In the genomic region with DNA sequence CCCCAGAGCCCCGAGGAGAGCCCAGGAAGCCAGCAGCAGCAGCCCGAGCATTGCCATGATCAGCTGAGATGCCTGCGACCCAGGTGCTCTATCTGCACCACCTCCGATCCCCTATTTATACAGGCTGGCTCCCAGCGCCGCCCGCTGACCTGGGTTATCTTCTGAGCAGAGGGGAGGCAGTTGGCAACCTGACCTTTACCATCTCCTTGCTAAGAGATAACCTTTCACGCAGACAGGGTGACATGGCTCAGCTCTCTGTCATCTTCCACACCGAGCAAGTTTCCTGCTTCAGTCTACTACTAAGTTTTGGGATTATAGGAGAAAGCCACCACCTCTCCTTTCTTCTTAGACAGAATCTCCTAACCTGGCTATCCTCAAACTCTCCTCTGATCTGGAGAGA, we compare ENCODE assay signal across 14 mouse cellular contexts. TPM values are rescaled to one million over a fixed set of nuclear protein-coding genes. Genes with fewer than 3 reads are reported as not detected.
DNase-seq lines count a peak whose midpoint lies in the region; ATAC-seq and TF ChIP-seq lines count a peak whose summit lies in the region.
"Had no signal": no experiment of that assay in that cellular context is flagged by ENCODE, and none has a peak within 500 bp of the region (broad histone marks: within the 10 kb centered on the region; RNA-seq: fewer than 3 reads in every experiment).

A gene (minus strand): TSS at position 101 of the 400 bp plus-strand sequence.

- no peak within 1 kb of the TSS for H3K27ac ChIP-seq in forebrain, embryonic 10.5 days
- no peak within 1 kb of the TSS for H3K27ac ChIP-seq in forebrain, embryonic 13.5 days
- no peak within 1 kb of the TSS for H3K27ac ChIP-seq in kidney, embryonic 15.5 days
- no peak within 1 kb of the TSS for H3K27ac ChIP-seq in kidney, adult 2 months (ENCODE audit: insufficient read depth, low read depth, low read length)

- 7% methylated on average over 9 of the region's 9 CpGs for WGBS in forebrain, embryonic 10.5 days
- 11% methylated on average over 9 of the region's 9 CpGs for WGBS in forebrain, embryonic 13.5 days
- 9% methylated on average over 9 of the region's 9 CpGs for WGBS in kidney, embryonic 15.5 days
- 41% methylated on average over 9 of the region's 9 CpGs for WGBS in kidney, adult 2 months

- H3K9me3 ChIP-seq in forebrain, embryonic 10.5 days, result peaks cover 3% of the 10 kb centered on the region; the same call in 1 of the 2 replicates
- H3K9me3 ChIP-seq in forebrain, embryonic 13.5 days (replicated peaks), result 0 out of 2 replicates have a peak, but pooled peaks cover 2% of the 10 kb centered on the region
- H3K9me3 ChIP-seq in kidney, embryonic 15.5 days (replicated peaks), result no peaks in the 10 kb centered on the region

- no peak within 1 kb of the TSS for H3K4me2 ChIP-seq in forebrain, embryonic 13.5 days
- peak within 1 kb of the TSS; percentile 49 for H3K4me2 ChIP-seq in kidney, embryonic 15.5 days

- no peak for TF ChIP-seq POLR2A in kidney, adult 2 months (IDR thresholded peaks at IDR 0.05; ENCODE audit: low read depth, low read length)

- no peak for TF ChIP-seq CTCF in kidney, adult 2 months (conservative IDR thresholded peaks at IDR 0.05; ENCODE audit: insufficient read depth, insufficient read length, low read depth, low read length)

- no peak for DNase-seq in forebrain, embryonic 10.5 days (ENCODE audit: extremely low spot score, low spot score)
- DNase-seq in kidney, adult 2 months, result no peak
- DNase-seq in right cerebral cortex, adult 2 months (ENCODE audit: low spot score in 2 of 2), result no peak
- DNase-seq in thymus, postnatal 10 days (ENCODE audit: low spot score in 2 of 2), result no peak
- DNase-seq: adrenal gland, postnatal 25 days; cerebellum, adult 11-12 months; right cerebral cortex, postnatal 25 days; thymus, postnatal 4 days had no signal

- H3K27me3 ChIP-seq in forebrain, embryonic 10.5 days (ENCODE audit: poor library complexity, severe bottlenecking), result peaks cover 80% of the 10 kb centered on the region
- peaks cover 61% of the 10 kb centered on the region for H3K27me3 ChIP-seq in forebrain, embryonic 13.5 days
- peaks cover 48% of the 10 kb centered on the region for H3K27me3 ChIP-seq in kidney, embryonic 15.5 days
- H3K27me3 ChIP-seq in kidney, adult 2 months (replicated peaks; ENCODE audit: control insufficient read depth, insufficient read depth, low read length), result no peaks in the 10 kb centered on the region

- no peak within 1 kb of the TSS for H3K9ac ChIP-seq in forebrain, embryonic 13.5 days
- no peak within 1 kb of the TSS for H3K9ac ChIP-seq in kidney, embryonic 15.5 days

- no peaks in the 10 kb centered on the region for H3K36me3 ChIP-seq in forebrain, embryonic 10.5 days (replicated peaks)
- H3K36me3 ChIP-seq in forebrain, embryonic 13.5 days (ENCODE audit: poor library complexity, severe bottlenecking), result no peaks in the 10 kb centered on the region
- H3K36me3 ChIP-seq in kidney, embryonic 15.5 days, result no peaks in the 10 kb centered on the region
- no peaks in the 10 kb centered on the region for H3K36me3 ChIP-seq in kidney, adult 2 months (ENCODE audit: control insufficient read depth, insufficient read depth, low read length)

- ATAC-seq in forebrain, embryonic 13.5 days, result no peak
- no peak for ATAC-seq in kidney, embryonic 15.5 days (replicated peaks; ENCODE audit: low FRiP score)
- no peak for ATAC-seq in activated CD4-positive, CD25-positive, alpha-beta regulatory T cell, adult 4 months
- 0 out of 2 replicates have a peak, but pooled peaks have one; percentile 13 for ATAC-seq in megakaryocyte progenitor cell, adult 5-6 weeks (replicated peaks; ENCODE audit: poor library complexity)
- ATAC-seq: lung, postnatal 0 days had no signal

- H3K4me1 ChIP-seq in forebrain, embryonic 10.5 days, result peaks cover 26% of the 10 kb centered on the region
- peaks cover 21% of the 10 kb centered on the region for H3K4me1 ChIP-seq in forebrain, embryonic 13.5 days
- H3K4me1 ChIP-seq in kidney, embryonic 15.5 days, result peaks cover 32% of the 10 kb centered on the region
- no peaks in the 10 kb centered on the region for H3K4me1 ChIP-seq in kidney, adult 2 months (ENCODE audit: control insufficient read depth, insufficient read depth, low read length)

- peak within 1 kb of the TSS; percentile 32 for H3K4me3 ChIP-seq in forebrain, embryonic 10.5 days
- no peak within 1 kb of the TSS for H3K4me3 ChIP-seq in forebrain, embryonic 13.5 days
- peak within 1 kb of the TSS; percentile 21 for H3K4me3 ChIP-seq in kidney, embryonic 15.5 days (replicated peaks)
- H3K4me3 ChIP-seq in kidney, adult 2 months (ENCODE audit: insufficient read depth, low read depth, low read length), result no peak within 1 kb of the TSS

RNA-seq across cellular contexts. Expression of the gene that starts here (rescaled TPM):
- polyA plus RNA-seq in forebrain, embryonic 10.5 days (2016; fragmentation: Nextera tagmentation; extraction: Ambion mirVana), result not detected in 2 replicates
- not detected in 2 replicates for polyA plus RNA-seq in forebrain, embryonic 13.5 days (2015; fragmentation: Nextera tagmentation; extraction: Ambion mirVana)
- polyA plus RNA-seq in kidney, embryonic 15.5 days (2015; fragmentation: Nextera tagmentation; extraction: Ambion mirVana), result not detected in 2 replicates
- 0.19 TPM in 1 of 2 replicates, not detected in the other for polyA plus RNA-seq in kidney, adult 2 months (2012; rRNA removed)
- polyA plus RNA-seq in activated CD4-positive, CD25-positive, alpha-beta regulatory T cell, adult 4 months (2017; shearing (Covaris generic)), result 10 to 100 TPM; 44.3 to 60.9 TPM
- not detected in 2 replicates for total RNA-seq in megakaryocyte progenitor cell, adult 5-6 weeks (2015)
- not detected in 2 replicates for total RNA-seq in megakaryocyte progenitor cell, adult 5-6 weeks (2017)
- total RNA-seq: adrenal gland, postnatal 25 days; left cerebral cortex, adult 18-20 months had no signal

Comparison
In these comparisons a context has a peak if more than half of its experiments do, and no peak if none do; other contexts are left out.
1. RNA of the gene that starts here (polyA plus RNA-seq): 44.3 to 60.9 TPM in activated CD4-positive, CD25-positive, alpha-beta regulatory T cell, adult 4 months; 0.19 TPM in kidney, adult 2 months, not detected in forebrain, embryonic 10.5 days, not detected in forebrain, embryonic 13.5 days and not detected in kidney, embryonic 15.5 days; every median in the first group is over 10 times any median in the second.
2. H3K4me3 ChIP-seq: peak in forebrain, embryonic 10.5 days (single experiment) and kidney, embryonic 15.5 days (single experiment); none in forebrain, embryonic 13.5 days (single experiment) and kidney, adult 2 months (single experiment).
3. Peak in ATAC-seq in megakaryocyte progenitor cell, adult 5-6 weeks; RNA of the gene not detected or under 1 TPM.